Mouse (Mus musculus): ENCODE measurements around the gene Eci2.

- no peak for TF ChIP-seq POLR2A (IDR thresholded peaks at IDR 0.05; ENCODE audit: borderline replicate concordance, extremely low read depth, low read depth, low read length)
- no peak for TF ChIP-seq CTCF (IDR thresholded peaks at IDR 0.05; ENCODE audit: insufficient read depth, low read length)
Observed at GRCm38 (mm10) chr13:35066033-35066432, 39.1 kb upstream of the Eci2 start.

All from lung, adult 2 months (tissue).